In the genomic region with DNA sequence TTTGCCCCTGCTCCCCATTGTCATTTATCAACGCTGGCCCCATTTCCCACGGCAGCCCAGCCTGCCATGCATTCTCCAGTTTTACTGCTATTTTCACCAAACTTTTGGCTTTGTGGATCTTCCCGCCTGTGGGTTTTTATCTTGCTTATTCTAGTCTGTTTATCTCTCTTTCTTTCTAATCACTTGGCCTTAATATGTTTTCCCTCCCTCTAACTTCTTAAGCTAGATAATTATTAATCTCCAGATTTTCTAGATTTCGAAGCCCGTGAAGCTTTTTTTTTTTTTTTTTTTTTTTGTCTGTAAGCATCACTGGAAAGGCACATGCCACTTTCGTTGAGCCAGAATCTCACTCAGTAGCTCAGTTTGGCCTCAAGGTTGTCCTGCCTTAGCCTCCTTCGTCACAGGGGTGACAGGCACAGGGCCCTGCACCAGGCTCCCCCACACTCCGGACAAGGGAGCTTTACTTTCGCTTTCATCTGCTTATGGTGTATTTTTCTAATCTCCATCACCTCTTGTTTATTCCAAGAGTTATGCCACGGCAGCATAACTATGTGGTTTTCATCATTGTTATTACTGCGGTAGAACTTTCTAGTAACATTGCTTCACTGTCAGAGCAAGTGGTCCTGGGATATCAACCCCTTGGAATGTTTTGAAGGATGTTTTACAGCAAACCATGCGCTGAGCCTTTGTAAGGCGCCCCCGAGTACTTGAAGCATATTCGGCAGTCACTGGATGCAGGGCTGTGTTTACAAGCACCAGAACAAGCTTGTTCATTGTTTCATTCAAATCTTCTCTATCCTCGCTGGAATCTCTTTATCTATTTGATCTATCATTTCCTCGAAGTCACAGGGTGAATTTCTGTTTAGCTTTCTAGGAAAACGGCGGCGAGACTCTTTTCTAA, we compare ENCODE assay signal across 10 mouse cellular contexts.
DNase-seq lines count a peak whose midpoint lies in the region; ATAC-seq and TF ChIP-seq lines count a peak whose summit lies in the region.
"Had no signal": no experiment of that assay in that cellular context is flagged by ENCODE, and none has a peak within 500 bp of the region (broad histone marks: within the 10 kb centered on the region; RNA-seq: fewer than 3 reads in every experiment).

No protein-coding gene starts in this region.

- no peak overlapping the region for H3K9ac ChIP-seq in liver, adult 2 months (ENCODE audit: low read depth, low read length)
- no peak overlapping the region for H3K9ac ChIP-seq in liver, embryonic 12.5 days
- no peak overlapping the region for H3K9ac ChIP-seq in stomach, embryonic 14.5 days (replicated peaks; ENCODE audit: low read depth, low read length)
- H3K9ac ChIP-seq: limb, embryonic 15.5 days had no signal

- no peak for ATAC-seq in liver, embryonic 12.5 days
- no peak for ATAC-seq in stomach, embryonic 14.5 days (ENCODE audit: insufficient number of reproducible peaks, insufficient read depth, low FRiP score, low read depth)

- H3K9me3 ChIP-seq in liver, embryonic 12.5 days (replicated peaks), result no peaks in the 10 kb centered on the region
- H3K9me3 ChIP-seq in stomach, embryonic 14.5 days (ENCODE audit: control insufficient read depth, low read depth, low read length), result no peaks in the 10 kb centered on the region
- H3K9me3 ChIP-seq: limb, embryonic 15.5 days had no signal

- H3K36me3 ChIP-seq in liver, adult 2 months (ENCODE audit: control insufficient read depth, insufficient read depth, low read length), result no peaks in the 10 kb centered on the region
- H3K36me3 ChIP-seq in liver, embryonic 12.5 days, result no peaks in the 10 kb centered on the region
- no peaks in the 10 kb centered on the region for H3K36me3 ChIP-seq in stomach, embryonic 14.5 days (ENCODE audit: control insufficient read depth, insufficient read depth, low read length)
- H3K36me3 ChIP-seq: limb, embryonic 15.5 days had no signal

- no peak for TF ChIP-seq CTCF in liver, adult 2 months (IDR thresholded peaks at IDR 0.05; ENCODE audit: low read depth, low read length)

- DNase-seq in adrenal gland, adult 8-10 months, result peak; percentile 28
- no peak for DNase-seq in adrenal gland, adult 18-20 months (ENCODE audit: low spot score in 2 of 2)
- DNase-seq in liver, adult 2 months (ENCODE audit: extremely low read depth, low read depth, low spot score), result peak; percentile 48
- no peak for DNase-seq in liver
- DNase-seq in frontal cortex, adult 2 months (ENCODE audit: extremely low spot score in 1 of 2, low spot score in 1 of 2), result no peak
- no peak for DNase-seq in spleen, postnatal 4 days (ENCODE audit: low spot score in 2 of 2)
- DNase-seq: B cell, adult 2 months had no signal

- TF ChIP-seq POLR2A in liver, adult 2 months (IDR thresholded peaks at IDR 0.05; ENCODE audit: extremely low read depth, insufficient read depth, low read length), result no peak

- H3K4me2 ChIP-seq in liver, embryonic 12.5 days, result peak overlapping the region; percentile 21
- H3K4me2 ChIP-seq in stomach, embryonic 14.5 days (replicated peaks; ENCODE audit: low read depth, low read length), result peak overlapping the region; percentile 21; the same call in 1 of the 2 replicates
- H3K4me2 ChIP-seq: limb, embryonic 15.5 days had no signal

- H3K4me1 ChIP-seq in liver, adult 2 months (ENCODE audit: control insufficient read depth, insufficient read depth, low read length), result peaks cover 6% of the 10 kb centered on the region
- peaks cover 46% of the 10 kb centered on the region for H3K4me1 ChIP-seq in liver, embryonic 12.5 days
- peaks cover 9% of the 10 kb centered on the region; the same call in 1 of the 2 replicates for H3K4me1 ChIP-seq in stomach, embryonic 14.5 days (ENCODE audit: control insufficient read depth, insufficient read depth, low read length)

- H3K4me3 ChIP-seq in liver, adult 2 months (ENCODE audit: insufficient read depth, low read depth, low read length), result peak overlapping the region; percentile 31
- H3K4me3 ChIP-seq in liver, embryonic 12.5 days, result no peak overlapping the region
- no peak overlapping the region for H3K4me3 ChIP-seq in stomach, embryonic 14.5 days (ENCODE audit: low read depth, low read length)
- H3K4me3 ChIP-seq: limb, embryonic 15.5 days had no signal

- H3K27me3 ChIP-seq in liver, adult 2 months (ENCODE audit: control insufficient read depth, insufficient read depth, low read length), result no peaks in the 10 kb centered on the region
- H3K27me3 ChIP-seq in liver, embryonic 12.5 days (replicated peaks), result no peaks in the 10 kb centered on the region
- H3K27me3 ChIP-seq in stomach, embryonic 14.5 days (ENCODE audit: control insufficient read depth, insufficient read depth, low read length), result no peaks in the 10 kb centered on the region
- H3K27me3 ChIP-seq: limb, embryonic 15.5 days had no signal

- no peaks in the 10 kb centered on the region for H3K79me2 ChIP-seq in liver, adult 2 months (ENCODE audit: control insufficient read depth, insufficient read depth, low read length)

- WGBS in liver, adult 2 months, result 28% methylated on average over 20 of the region's 20 CpGs
- 47% methylated on average over 20 of the region's 20 CpGs for WGBS in liver, embryonic 12.5 days (ENCODE audit: insufficient replicate concordance)
- 41% methylated on average over 20 of the region's 20 CpGs for WGBS in stomach, embryonic 14.5 days

- H3K27ac ChIP-seq in liver, adult 2 months (replicated peaks; ENCODE audit: insufficient read depth, low read depth, low read length), result no peak overlapping the region
- H3K27ac ChIP-seq in liver, embryonic 12.5 days, result no peak overlapping the region
- no peak overlapping the region; the same call in 1 of the 2 replicates for H3K27ac ChIP-seq in stomach, embryonic 14.5 days (ENCODE audit: low read length)
- H3K27ac ChIP-seq: limb, embryonic 15.5 days had no signal

Comparison
In these comparisons a context has a peak if more than half of its experiments do, and no peak if none do; other contexts are left out.
1. DNase-seq: peak in adrenal gland, adult 8-10 months (single experiment) and liver, adult 2 months (single experiment); none in adrenal gland, adult 18-20 months (0 of 2), liver (single experiment), frontal cortex, adult 2 months (0 of 2) and spleen, postnatal 4 days (0 of 2).